Mouse (Mus musculus): ENCODE measurements around the gene Tmem179b. TPM values are rescaled to one million over a fixed set of nuclear protein-coding genes. Genes with fewer than 3 reads are reported as not detected.

Tmem179b gene
- 34.5 and 40.0 TPM in 2 replicates for polyA plus RNA-seq (2021; fragmentation: Nextera tagmentation)
- long read RNA-seq, experiment 1, transcript Tmem179b-201 (5 exons, 818 nt): major isoform, 11 of 15 reads
- long read RNA-seq, experiment 1, partial matches to known transcripts: 0 of 15 reads
- long read RNA-seq, experiment 1, other reads (novel, unspliced or antisense): 2 of 15 reads
- long read RNA-seq, experiment 2, partial matches to known transcripts: 3 of 11 reads
- long read RNA-seq, experiment 2, other reads (novel, unspliced or antisense): 4 of 11 reads

DNA sequence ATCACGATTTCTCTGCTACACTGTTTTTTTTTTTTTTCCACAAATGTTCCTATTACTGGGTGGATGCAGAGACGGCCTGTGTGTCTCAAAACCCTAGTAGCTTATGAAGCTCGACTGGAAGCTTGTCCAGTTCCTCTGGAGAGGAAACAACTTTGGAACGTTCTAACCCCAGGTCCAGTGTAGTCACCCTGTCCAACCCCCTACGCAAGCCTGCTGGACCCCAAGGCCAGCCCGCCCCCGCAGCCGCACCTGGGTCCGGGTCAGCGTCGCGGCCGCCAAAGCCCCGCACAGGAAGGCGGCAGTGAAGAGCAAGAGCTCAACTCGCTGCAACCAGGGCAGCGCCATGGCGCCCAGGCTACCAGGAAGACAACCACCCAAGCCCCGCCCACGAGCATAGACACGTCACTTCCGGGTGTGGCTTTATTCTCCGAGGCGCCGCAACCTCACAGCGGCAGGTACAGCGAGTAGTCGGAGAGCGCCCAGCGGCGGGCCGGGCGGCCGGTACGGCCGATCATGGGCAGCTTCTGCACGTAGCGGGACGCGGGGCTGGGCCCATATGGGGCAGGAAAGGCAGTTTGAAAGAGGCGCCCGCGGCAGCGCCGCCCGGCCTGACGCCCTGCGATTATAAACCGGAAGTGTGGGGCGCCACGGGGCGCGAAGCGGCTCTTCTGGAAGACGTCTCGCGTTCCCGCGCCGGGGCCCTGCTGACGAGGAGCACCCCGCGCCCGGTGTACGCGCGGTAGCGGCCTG lies at the start of gene Tmem179b:
Gene Tmem179b (minus strand): TSS at position 382 of the 750 bp plus-strand sequence.

DNA sequence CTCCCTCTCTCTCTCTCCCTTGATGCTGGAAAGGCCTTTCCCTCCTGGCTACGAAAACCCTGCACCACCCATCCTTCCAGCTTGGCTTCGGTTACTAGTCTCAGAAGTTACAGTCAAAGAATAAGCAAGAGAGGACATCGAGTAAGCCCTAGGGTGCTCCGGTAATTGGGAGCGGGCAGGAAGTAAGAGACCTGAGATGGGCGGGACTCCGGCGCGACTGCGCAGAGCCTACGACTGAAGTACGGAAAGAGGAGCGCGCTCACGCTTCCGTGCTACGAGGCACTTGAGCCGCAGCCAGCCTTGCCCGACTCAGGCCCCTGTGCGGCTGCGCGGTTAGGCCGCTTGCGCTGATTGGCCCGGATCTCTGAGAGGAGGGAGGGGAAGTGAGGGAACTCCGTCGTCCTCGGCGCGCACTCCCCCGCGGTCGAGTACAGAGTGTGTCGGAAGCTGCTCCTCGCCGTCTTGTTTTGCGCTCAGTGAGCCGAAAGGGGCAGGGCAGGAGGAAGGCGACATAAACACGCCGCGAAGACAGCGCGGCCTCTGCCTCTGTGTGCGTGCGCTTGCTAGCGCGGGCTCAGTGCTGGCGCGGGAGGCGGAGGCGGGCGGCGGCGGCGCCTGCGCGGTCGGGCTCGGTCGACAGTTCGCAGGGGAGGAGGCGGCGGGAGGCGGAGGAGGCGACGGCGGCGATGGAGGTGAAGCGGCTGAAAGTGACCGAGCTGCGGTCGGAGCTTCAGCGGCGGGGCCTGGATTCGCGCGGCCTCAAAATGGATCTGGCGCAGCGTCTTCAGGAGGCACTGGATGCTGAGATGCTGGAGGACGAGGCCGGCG lies 45.5 kb upstream of the Tmem179b start, which contains the start of gene Hnrnpul2:
Gene Hnrnpul2 (plus strand): TSS at position 415 of the 828 bp plus-strand sequence.

DNA sequence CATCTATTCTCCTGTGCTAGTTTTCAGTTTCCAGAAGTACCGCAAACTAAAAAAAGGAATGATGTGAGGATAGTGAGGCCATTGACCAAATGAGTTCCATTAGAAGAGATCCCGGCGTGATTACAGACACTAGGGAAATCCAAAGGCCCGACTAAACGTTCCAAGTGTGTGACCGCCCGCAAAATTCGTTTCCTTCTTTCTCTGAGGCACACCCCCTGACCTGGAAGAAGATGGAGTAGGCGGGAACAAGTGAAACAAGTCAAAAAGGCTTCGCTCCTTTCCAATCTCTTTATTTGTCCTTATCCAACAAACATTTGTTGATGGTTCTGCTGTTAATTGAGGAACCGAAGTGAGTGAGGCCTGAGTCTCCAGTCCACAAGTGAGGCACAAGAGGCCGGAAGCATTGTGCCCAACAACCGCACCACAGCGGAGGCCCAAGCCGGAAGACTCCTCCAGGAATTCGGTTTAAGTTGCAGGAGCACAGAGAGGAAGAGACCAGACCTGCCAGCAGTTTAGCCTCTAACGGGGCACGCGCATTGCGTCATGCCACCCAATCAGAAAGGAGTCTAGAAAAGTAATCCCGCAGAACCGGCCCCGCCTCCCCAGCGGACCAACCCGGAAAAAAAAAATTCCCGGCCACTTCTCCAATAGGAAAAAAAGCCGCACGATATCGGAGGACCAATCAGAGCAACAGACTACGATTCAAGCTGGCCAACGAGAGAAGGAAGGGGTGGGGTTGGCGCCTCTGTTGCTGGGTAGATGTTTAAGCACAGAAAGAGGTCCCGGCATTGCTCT lies 44.7 kb upstream of the Tmem179b start, which contains the start of gene Ttc9c:
Gene Ttc9c (minus strand): TSS at position 533 of the 795 bp plus-strand sequence.

DNA sequence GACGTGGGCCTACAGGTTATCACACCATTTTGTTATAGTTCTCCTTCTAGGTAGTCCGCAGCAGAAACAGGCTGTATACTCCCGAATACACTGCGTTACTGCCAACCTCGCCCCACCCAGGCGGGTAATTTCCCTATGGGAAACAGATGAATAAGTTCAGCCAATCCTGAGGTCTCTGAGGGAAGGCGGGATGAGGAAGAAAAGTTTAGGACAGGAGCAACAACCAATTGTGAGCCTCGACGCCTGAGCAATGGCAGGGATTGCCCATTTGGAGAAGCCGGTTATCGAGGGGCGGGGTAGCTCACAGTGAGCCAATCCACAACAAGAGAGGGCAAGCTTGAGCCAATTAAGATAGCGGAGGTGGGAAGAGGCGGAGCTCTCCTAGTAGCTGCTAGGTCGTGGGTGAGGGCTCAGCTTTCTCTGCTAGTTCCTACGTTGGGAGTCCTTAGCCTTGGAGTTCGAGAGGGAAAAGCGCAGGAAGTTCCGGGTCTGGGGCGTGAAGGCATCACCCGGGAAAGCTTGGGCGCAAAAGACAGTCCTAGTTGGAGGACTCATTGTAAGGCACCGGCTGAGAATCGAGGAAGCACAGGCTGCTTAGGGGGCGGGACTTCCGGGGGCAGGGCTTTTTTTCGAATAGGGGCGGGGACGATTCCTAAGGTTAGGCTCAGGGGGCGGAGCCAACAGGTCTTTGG lies 28.0 kb upstream of the Tmem179b start, which contains the start of gene Zbtb3:
Gene Zbtb3 (plus strand): TSS at position 426 of the 692 bp plus-strand sequence.

DNA sequence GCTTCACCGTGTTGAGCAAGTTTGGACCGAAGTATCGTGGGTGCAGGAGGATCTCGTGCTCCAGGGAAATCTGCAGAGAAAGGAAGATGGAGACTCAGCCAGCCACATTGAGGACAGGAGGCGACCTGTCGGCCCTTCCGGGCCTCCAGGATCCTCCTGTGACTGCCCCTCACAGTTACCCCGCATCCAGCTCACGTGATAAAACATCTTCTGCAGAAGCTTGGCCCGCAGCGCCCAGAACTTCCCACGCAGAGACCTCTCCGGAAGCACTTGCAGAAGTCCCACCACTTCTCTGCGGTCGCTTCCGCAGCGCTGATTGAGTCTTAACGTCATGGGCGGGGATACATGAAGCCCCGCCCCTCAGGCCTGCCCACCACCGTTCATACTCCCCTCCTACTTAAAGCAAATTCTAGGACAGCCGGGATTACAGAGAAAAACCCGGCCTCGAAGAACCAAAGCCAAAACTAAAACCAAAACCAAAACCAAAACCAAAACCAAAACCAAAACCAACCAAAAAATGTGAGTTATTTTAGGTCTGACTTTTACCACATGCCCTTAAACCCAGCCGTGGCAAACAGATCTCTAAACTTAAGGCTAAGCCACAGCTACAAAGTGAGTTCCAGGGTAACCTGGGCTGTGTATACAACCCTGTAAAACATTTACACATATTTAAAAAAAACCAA lies 24.1 kb upstream of the Tmem179b start, which contains the start of gene Polr2g:
Gene Polr2g (minus strand): TSS at position 314 of the 683 bp plus-strand sequence.

DNA sequence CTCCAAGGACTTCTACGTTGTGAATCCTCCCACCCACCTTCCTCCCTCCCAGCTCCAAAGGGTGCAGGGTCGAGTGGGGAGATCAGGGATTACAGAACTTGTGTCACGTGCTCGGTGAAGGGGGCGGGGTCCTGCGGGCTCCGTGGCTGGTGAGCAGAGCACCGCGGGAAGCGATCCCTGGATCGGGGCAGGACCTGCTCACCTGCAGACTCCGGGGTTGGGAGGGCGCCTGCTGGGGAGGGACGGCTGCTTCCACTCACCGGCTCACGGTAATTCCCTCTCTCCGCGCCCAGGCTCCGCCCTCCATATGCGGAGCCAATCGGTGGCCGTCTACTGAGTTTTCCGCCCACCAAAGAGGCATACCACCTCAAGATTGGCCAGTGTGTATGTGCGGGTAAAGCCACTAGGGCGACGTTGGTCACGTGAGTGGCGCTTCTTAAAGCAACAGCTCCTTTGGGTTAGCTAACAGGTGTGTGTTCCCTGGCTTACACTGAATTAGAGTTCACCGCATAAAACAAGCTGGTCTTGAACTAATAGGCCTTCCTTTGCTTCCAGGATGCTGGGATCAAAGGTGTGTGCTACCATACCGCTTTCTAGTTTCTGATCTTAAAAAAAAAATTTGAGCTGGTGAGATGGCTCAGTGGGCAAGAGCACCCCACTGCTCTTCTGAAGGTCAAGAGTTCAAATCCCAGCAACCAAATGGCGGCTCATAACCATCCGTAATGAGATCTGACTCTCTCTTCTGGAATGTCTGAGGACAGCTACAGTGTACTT lies 11.9 kb upstream of the Tmem179b start, which contains the start of gene Taf6l:
Gene Taf6l (minus strand): TSS at position 410 of the 774 bp plus-strand sequence.

DNA sequence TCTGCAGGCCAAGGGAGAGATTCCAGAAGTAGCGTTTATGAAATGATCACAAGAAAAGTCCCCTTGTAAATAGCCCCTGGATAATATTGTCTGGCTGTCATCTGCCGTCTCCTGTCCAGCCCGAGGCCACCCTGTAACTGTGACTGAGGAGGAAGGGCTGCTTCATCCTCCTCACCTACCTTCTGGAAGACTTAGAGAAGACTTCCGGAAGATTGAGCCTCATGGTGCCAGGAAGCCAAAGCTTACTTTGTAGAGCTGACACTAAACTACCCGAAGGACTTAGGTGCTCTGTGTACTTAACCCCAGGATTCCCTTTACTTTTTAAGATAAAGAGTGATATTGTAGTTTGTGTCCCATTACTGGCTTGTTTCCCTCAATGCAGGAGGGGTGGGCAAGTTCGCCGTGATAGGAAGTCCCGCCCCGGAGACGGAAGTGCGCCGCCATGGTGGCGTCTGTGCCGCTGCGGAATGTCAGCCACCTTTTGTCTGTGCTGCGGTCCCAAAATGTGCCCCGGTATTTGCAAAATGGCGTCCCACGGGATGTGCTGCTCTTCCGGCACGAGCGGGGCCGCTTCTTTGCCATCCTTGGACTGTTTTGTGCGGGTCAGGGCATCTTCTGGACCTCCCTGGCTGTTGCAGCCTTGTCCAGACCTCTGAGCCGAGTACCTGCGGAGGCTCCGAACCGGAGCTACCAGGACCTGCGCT lies 3.5 kb downstream of the Tmem179b start, which contains the start of gene Tmem223:
Gene Tmem223 (plus strand): TSS at position 430 of the 704 bp plus-strand sequence.

DNA sequence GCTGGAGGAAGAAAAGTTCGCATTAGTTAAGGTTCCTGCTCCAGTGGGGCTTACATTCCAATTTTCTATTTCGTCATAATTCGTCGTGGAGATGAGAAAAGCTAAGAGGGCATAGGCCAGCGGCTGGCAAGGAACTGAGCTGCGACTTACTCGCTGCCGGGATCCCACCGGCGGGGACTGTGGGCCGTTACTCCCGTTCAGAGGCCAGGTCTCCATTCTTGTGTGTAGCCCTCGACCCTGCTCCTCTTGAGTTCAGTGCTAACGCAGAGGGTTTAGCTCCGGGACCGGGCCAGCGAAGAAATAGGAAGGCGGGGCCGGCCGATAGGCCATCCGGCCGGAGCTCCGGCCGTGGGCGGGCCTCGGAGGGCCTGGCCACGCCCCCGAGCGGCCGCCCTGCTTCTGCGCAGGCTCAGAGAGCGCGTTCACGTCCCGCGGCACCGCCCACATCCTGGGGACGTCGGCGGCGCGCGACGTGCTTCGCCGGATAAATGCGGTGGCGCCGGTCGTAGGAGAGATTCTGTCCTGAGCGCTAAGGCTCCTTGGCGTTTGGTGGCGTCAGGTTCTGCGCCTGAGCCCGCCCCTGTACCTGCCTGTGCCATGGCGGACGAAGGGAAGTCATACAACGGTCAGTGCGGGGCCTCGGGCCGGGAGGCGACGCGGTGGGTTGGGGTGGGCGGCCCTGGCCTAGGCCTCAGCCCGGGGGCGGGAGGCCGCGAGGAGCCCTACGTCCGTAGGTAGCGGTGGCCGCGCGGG lies 17.5 kb downstream of the Tmem179b start, which contains the start of gene Nxf1:
Gene Nxf1 (plus strand): TSS at position 439 of the 753 bp plus-strand sequence.

DNA sequence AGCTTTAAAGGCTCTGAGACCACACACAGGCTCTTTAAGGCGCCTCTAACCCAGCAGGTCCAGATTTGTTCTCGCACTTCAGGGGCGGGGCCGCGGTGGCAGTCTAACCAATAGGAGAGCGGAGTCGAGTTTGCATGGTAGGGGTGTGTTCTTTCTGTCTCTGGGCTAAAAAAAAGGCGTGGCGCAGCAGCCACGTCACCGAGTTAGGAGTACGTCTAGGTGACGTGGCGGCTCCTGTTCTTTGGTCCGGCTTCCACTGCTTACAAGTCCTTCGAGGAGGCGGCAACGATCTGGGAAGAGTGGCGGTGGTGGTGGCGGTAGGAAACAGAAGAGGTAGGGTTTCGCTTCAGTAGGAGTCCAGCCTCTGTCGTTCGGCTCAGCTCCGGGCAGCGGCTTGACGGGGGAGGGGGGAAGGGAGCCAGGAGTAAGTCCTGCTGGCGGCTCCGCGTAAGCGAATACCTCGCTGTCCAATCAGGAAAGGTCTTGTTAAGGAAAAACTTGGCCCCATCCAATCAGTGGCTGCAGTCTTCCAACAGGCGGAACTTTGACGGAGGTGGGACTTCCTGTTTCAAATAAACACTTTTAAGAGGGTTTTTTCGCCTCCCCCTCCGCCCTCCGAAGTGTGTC lies 32.9 kb downstream of the Tmem179b start, which contains the start of gene Stx5a:
Gene Stx5a (plus strand): TSS at position 171 of the 627 bp plus-strand sequence.

DNA sequence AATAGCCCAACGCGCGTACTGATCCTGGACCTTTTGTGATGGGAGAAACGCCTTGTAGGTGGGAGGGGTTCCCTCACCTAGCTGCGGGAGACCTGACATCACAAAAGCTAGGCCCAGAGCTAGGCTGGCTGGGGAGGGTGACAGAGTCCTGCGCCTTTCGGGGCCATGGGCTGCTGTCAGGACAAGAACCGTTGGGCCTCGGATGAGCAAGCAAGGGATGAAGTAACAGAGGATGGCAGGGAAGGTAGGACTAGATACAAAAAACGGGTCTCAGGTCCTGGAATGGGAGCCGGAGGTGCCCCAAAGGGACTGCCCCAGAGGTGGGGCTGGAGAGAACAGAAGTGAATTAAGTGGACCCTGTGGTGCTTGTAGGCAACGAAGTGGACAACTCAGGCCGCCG lies 33.7 kb downstream of the Tmem179b start, which contains the start of gene 1700092M07Rik:
Gene 1700092M07Rik (plus strand): TSS at position 116 of the 400 bp plus-strand sequence.

DNA sequence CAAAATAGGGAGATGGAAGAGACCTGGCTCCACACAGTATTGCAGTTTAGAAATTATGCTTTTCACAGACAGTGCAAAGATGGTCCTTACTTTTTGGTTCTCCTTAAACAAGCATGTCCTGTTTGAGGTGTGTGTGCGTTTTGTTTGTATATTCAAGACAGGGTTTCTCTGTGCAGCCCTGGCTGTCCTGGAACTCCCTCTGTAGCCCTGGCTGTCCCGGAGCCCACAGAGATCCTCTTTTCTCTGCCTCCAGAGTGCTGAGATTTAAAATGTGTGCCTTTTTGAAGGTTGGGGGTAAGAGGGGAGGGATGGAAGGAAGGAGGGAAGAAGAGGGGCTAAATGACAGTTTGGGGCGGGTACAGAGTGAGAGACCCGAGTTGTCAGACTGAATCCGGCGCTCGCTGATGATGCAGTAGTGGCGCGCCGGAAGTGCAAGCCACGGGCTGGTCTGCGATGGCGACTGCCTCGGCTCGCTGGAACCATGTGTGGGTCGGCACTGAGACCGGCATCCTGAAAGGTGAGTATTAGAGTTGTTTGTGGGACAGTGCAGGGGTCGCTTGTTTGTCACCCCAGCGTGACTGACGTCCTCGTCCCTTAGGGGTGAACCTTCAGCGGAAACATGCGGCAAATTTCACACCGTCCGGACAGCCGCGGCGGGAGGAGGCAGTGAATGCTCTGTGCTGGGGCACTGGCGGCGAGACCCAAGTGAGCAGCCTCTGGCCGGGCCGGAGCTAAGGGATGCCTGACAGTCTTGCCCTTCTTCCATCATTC lies 38.7 kb downstream of the Tmem179b start, which contains the start of gene Wdr74:
Gene Wdr74 (plus strand): TSS at position 439 of the 771 bp plus-strand sequence.

DNA sequence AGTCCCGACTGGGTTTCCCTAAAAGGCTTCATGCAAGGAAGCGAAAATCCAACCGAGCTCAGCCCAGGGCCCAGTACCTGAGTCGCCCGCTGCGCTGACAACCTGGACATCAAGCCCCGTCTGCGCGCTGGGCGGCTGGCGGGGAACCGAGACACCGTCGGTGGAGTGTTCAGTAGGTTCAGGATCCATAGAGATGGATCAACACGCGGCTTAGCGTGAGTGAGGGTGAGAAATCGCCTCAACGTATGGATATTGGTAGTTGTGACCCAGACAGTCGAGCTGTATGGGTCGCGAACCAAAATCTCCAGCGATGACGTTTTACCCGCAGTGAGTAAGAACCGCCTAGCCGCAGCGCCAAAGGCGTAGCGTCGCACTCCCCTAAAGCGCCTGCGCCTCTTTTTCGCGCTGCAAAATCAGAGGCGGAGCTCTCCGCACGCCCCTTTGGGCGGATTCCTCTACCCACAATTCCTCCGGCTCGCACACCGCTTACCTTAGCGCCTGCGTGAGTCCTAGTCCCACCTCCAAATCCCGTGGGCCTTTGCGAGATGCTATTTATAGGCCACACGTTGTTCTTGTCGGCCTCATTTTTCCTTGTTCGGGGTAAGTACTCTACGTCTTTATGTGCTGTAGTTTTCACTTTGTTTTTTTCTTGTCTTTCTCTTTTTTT lies 51.2 kb downstream of the Tmem179b start, which contains the start of gene Slc3a2:
Gene Slc3a2 (minus strand): TSS at position 463 of the 667 bp plus-strand sequence.

